Mouse (Mus musculus) hindbrain, postnatal 0 days (tissue): ENCODE results near the gene Engase. TPM values are rescaled to one million over a fixed set of nuclear protein-coding genes. Genes with fewer than 3 reads are reported as not detected.
A peak's percentile ranks its signal among the peaks of the same experiment; 100 is the strongest.

Experiments used
- ATAC-seq: fragments of 200-750 bp; cut with Nextera tagmentation; 2 replicates; pipeline ENCODE4 v1.8.0; 2017; ENCODE audit warnings: mild to moderate bottlenecking, moderate TSS enrichment, moderate library complexity
- DNase-seq: peaks from one replicate; pipeline ENCODE4 v3.0.0-alpha.2; 2015; ENCODE audit warnings: low spot score
- H3K27ac ChIP-seq: fragments of 300-500 bp; sonication (generic); 2 replicates; pipeline ENCODE4 v1.5.1; 2014; ENCODE audit warnings: mild to moderate bottlenecking
- H3K27me3 ChIP-seq: fragments of 300-500 bp; sonication (generic); 2 replicates; pipeline ENCODE4 v1.6.1; 2014; ENCODE audit warnings: low read length, mixed read lengths; ENCODE audit not compliant: insufficient read depth
- H3K36me3 ChIP-seq: fragments of 300-500 bp; sonication (generic); 2 replicates; pipeline ENCODE4 v1.6.1; 2014; ENCODE audit warnings: low read length, mixed read lengths; ENCODE audit not compliant: insufficient read depth
- H3K4me1 ChIP-seq: fragments of 300-500 bp; sonication (generic); 2 replicates; pipeline ENCODE4 v1.6.1; 2014; ENCODE audit warnings: antibody characterized with exemption, low read length, mixed read lengths; ENCODE audit not compliant: insufficient read depth
- H3K4me2 ChIP-seq: fragments of 300-500 bp; sonication (generic); 2 replicates; pipeline ENCODE4 v1.6.1; 2014; ENCODE audit warnings: low read depth, mild to moderate bottlenecking, low read length, moderate library complexity, mixed read lengths
- H3K4me3 ChIP-seq: fragments of 300-500 bp; sonication (generic); 2 replicates; pipeline ENCODE4 v1.5.1; 2014; ENCODE audit warnings: low read length
- H3K9ac ChIP-seq: fragments of 300-500 bp; sonication (generic); replicated peaks from 2 replicates; pipeline ENCODE4 v1.6.1; 2014; ENCODE audit warnings: mild to moderate bottlenecking, low read length, moderate library complexity, mixed read lengths
- H3K9me3 ChIP-seq: fragments of 300-500 bp; sonication (generic); 2 replicates; pipeline ENCODE4 v1.6.1; 2016; ENCODE audit warnings: low read length, mixed read lengths
- CTCF ChIP-seq: IDR thresholded peaks from 2 replicates; pipeline ENCODE4 v1.5.1; 2016; ENCODE audit warnings: antibody characterized with exemption, control low read depth, low read depth
- WGBS: fragments of 180-500 bp; shearing (Covaris S2); extraction: QIAGEN DNeasy Blood & Tissue Kit; methylation state at CpG from one replicate; pipeline ENCODE4 v1.1.7; 2014; 5-methylcytosine and 5-hydroxymethylcytosine counted together
- polyA plus RNA-seq: library from polyadenylated mRNA; unstranded; fragments of >200 nt; fragmentation: Nextera tagmentation; extraction: Ambion mirVana; gene quantifications from 2 replicates; pipeline ENCODE4 v1.2.1, GENCODE M21; 2015
- total RNA-seq: library from RNA; depleted of rRNA; stranded (reverse); fragments of >200 nt; gene quantifications from 2 replicates; pipeline ENCODE4 v1.2.3, GENCODE M21; 2014

The Engase gene
- total and polyA plus RNA-seq, 2 experiments from 2014 or later = 6.5 to 9.0 TPM

GRCm38 (mm10) chr11:118443201-118443970, 33.2 kb upstream of the Engase start:
- H3K4me3 ChIP-seq = no peak overlapping the region
- ATAC-seq = 0 out of 2 replicates have a peak, but pooled peaks have one; percentile 36

GRCm38 (mm10) chr11:118445843-118446242, 30.8 kb upstream of the Engase start:
- no peaks in the 10 kb centered on the region for H3K27me3 ChIP-seq
- no peak overlapping the region for H3K4me3 ChIP-seq
- no peaks in the 10 kb centered on the region for H3K36me3 ChIP-seq
- H3K9ac ChIP-seq = no peak overlapping the region
- 10% methylated on average over 3 of the region's 3 CpGs for WGBS
- DNase-seq = peak; percentile 88
- no peak overlapping the region for H3K27ac ChIP-seq
- no peaks in the 10 kb centered on the region for H3K9me3 ChIP-seq
- ATAC-seq = peak; percentile 84
- H3K4me1 ChIP-seq = no peaks in the 10 kb centered on the region
- no peak overlapping the region for H3K4me2 ChIP-seq
- peak; percentile 99 for TF ChIP-seq CTCF

More at GRCm38 (mm10) chr11:118443201-118443970, 33.2 kb upstream of the Engase start:
- H3K4me1 ChIP-seq = 0 out of 2 replicates have a peak, but pooled peaks cover 9% of the 10 kb centered on the region
- no peak overlapping the region for H3K27ac ChIP-seq
- H3K36me3 ChIP-seq = no peaks in the 10 kb centered on the region
- no peak overlapping the region for H3K4me2 ChIP-seq
- peak; percentile 95 for TF ChIP-seq CTCF
- H3K9ac ChIP-seq = no peak overlapping the region
- peak; percentile 85 for DNase-seq
- WGBS = 34% methylated on average over 11 of the region's 11 CpGs
- H3K27me3 ChIP-seq = no peaks in the 10 kb centered on the region
- no peaks in the 10 kb centered on the region for H3K9me3 ChIP-seq

- no peak for DNase-seq
- Histone ChIP-seq H3K9me3 (no peaks in the 10 kb centered on the region), H3K4me3 (no peak overlapping the region), H3K4me2 (no peak overlapping the region), H3K27me3 (no peaks in the 10 kb centered on the region), H3K27ac (no peak overlapping the region), H3K4me1 (no peaks in the 10 kb centered on the region), H3K36me3 (no peaks in the 10 kb centered on the region), H3K9ac (no peak overlapping the region)
- no peak for TF ChIP-seq CTCF
- no peak for ATAC-seq
- WGBS = 73% methylated on average over 4 of the region's 4 CpGs
Observed at GRCm38 (mm10) chr11:118447346-118447745, 29.3 kb upstream of the Engase start.

- DNase-seq (no peak), ATAC-seq (no peak)
- 73% methylated on average over 8 of the region's 8 CpGs for WGBS
- no peak for TF ChIP-seq CTCF
- no peak overlapping the region for H3K9ac ChIP-seq
- no peak overlapping the region for H3K27ac ChIP-seq
- no peaks in the 10 kb centered on the region for H3K9me3 ChIP-seq
- no peaks in the 10 kb centered on the region for H3K4me1 ChIP-seq
- H3K4me2 ChIP-seq = no peak overlapping the region
- H3K36me3 ChIP-seq = no peaks in the 10 kb centered on the region
- no peak overlapping the region for H3K4me3 ChIP-seq
- no peaks in the 10 kb centered on the region for H3K27me3 ChIP-seq
Observed at GRCm38 (mm10) chr11:118448385-118448784, 28.2 kb upstream of the Engase start.

- TF ChIP-seq CTCF = no peak
- Histone ChIP-seq H3K27ac (no peak overlapping the region), H3K9me3 (no peaks in the 10 kb centered on the region), H3K27me3 (no peaks in the 10 kb centered on the region), H3K4me3 (no peak overlapping the region), H3K4me1 (no peaks in the 10 kb centered on the region), H3K9ac (no peak overlapping the region), H3K36me3 (no peaks in the 10 kb centered on the region), H3K4me2 (no peak overlapping the region)
- 75% methylated on average over 6 of the region's 6 CpGs for WGBS
- DNase-seq (no peak), ATAC-seq (no peak)
Observed at GRCm38 (mm10) chr11:118451211-118451610, 25.4 kb upstream of the Engase start.

GRCm38 (mm10) chr11:118452955-118453354, 23.7 kb upstream of the Engase start:
- 56% methylated on average over 2 of the region's 2 CpGs for WGBS
- Histone ChIP-seq H3K4me1 (no peaks in the 10 kb centered on the region), H3K9me3 (no peaks in the 10 kb centered on the region), H3K9ac (no peak overlapping the region), H3K27me3 (no peaks in the 10 kb centered on the region), H3K4me3 (no peak overlapping the region), H3K4me2 (no peak overlapping the region), H3K36me3 (no peaks in the 10 kb centered on the region), H3K27ac (no peak overlapping the region)
- no peak for ATAC-seq
- DNase-seq = no peak
- no peak for TF ChIP-seq CTCF
